Mouse (Mus musculus) T-helper 2 cell (primary cell): ENCODE measurements around the gene Qtrt1.

Source experiments
- in situ Hi-C: fragments of 300-600 bp; cut with MboI, MseI; formaldehyde crosslinking; loops from one replicate; pipeline ENCODE4 v1.15.1; 2025; ENCODE audit warnings: high pct_unique_total_duplicates

Gene Qtrt1

GRCm38 (mm10) chr9:21449710-21450109, 38.1 kb downstream of the Qtrt1 start:
- in situ Hi-C loops, result no loop called here

GRCm38 (mm10) chr9:21450270-21450669, 38.6 kb downstream of the Qtrt1 start:
- in situ Hi-C loops, result no loop called here

GRCm38 (mm10) chr9:21451391-21451790, 39.8 kb downstream of the Qtrt1 start:
- in situ Hi-C loops, result no loop called here

- in situ Hi-C loops, result no loop called here
These were observed 40.2 kb downstream of the Qtrt1 start for GRCm38 (mm10) chr9:21451870-21452269.

- in situ Hi-C loops, result no loop called here
These were observed 41.4 kb downstream of the Qtrt1 start for GRCm38 (mm10) chr9:21453003-21453402.

- in situ Hi-C loops, result no loop called here
These were observed 41.8 kb downstream of the Qtrt1 start for GRCm38 (mm10) chr9:21453459-21453858.

- in situ Hi-C loops, result no loop called here
These were observed 42.9 kb downstream of the Qtrt1 start for GRCm38 (mm10) chr9:21454556-21454955.

GRCm38 (mm10) chr9:21455103-21455770, 43.6 kb downstream of the Qtrt1 start:
- in situ Hi-C loops, result no loop called here

- in situ Hi-C loops, result no loop called here
These were observed 44.8 kb downstream of the Qtrt1 start for GRCm38 (mm10) chr9:21456246-21456929.

- in situ Hi-C loops, result no loop called here
These were observed 45.4 kb downstream of the Qtrt1 start for GRCm38 (mm10) chr9:21456930-21457634.

- in situ Hi-C loops, result no loop called here
These were observed 47.2 kb downstream of the Qtrt1 start for GRCm38 (mm10) chr9:21458821-21459220.

- in situ Hi-C loops, result loop anchor here (5.0 kb wide), 1 partner anchor 48 kb away; the partner anchor contains the start of gene Qtrt1
These were observed 48.8 kb downstream of the Qtrt1 start for GRCm38 (mm10) chr9:21460400-21460940.

GRCm38 (mm10) chr9:21463138-21463590, 51.5 kb downstream of the Qtrt1 start:
- in situ Hi-C loops, result loop anchor here (5.0 kb wide), 1 partner anchor 51 kb away; the partner anchor contains the start of gene Qtrt1

GRCm38 (mm10) chr9:21463766-21464564, 52.3 kb downstream of the Qtrt1 start:
- in situ Hi-C loops, result loop anchor here (5.0 kb wide), 1 partner anchor 52 kb away; the partner anchor contains the start of gene Qtrt1

- in situ Hi-C loops, result loop anchor here (5.0 kb wide), 1 partner anchor 52 kb away; the partner anchor contains the start of gene Qtrt1
These were observed 52.9 kb downstream of the Qtrt1 start for GRCm38 (mm10) chr9:21464565-21464928.

GRCm38 (mm10) chr9:21469032-21470024, 57.7 kb downstream of the Qtrt1 start:
- in situ Hi-C loops, result no loop called here
